Mouse (Mus musculus): ENCODE measurements around the gene Lbhd2.

- TF ChIP-seq POLR2A (IDR thresholded peaks at IDR 0.05; ENCODE audit: control insufficient read depth, low read depth, low read length) (no peak), CTCF (IDR thresholded peaks at IDR 0.05; ENCODE audit: control insufficient read depth, insufficient read depth, insufficient replicate concordance, low read depth, low read length) (no peak)
Measured at GRCm38 (mm10) chr12:111376053-111376452, 30.6 kb upstream of the Lbhd2 start.
